Mouse (Mus musculus) cortical plate, adult 2 months (tissue): ENCODE results near the gene Nrip2.

ENCODE experiments used
- CTCF ChIP-seq: fragments of 200-500 bp; IDR thresholded peaks from 2 replicates; pipeline ENCODE4 v1.5.1; 2011; ENCODE audit warnings: mild to moderate bottlenecking, control low read depth, low read length; ENCODE audit not compliant: insufficient read depth; ENCODE audit errors: extremely low read depth
- POLR2A ChIP-seq: fragments of 200-500 bp; IDR thresholded peaks from 2 replicates; pipeline ENCODE4 v1.6.1; 2011; ENCODE audit warnings: mild to moderate bottlenecking, low read length, control low read depth; ENCODE audit not compliant: insufficient read depth; ENCODE audit errors: extremely low read depth

DNA sequence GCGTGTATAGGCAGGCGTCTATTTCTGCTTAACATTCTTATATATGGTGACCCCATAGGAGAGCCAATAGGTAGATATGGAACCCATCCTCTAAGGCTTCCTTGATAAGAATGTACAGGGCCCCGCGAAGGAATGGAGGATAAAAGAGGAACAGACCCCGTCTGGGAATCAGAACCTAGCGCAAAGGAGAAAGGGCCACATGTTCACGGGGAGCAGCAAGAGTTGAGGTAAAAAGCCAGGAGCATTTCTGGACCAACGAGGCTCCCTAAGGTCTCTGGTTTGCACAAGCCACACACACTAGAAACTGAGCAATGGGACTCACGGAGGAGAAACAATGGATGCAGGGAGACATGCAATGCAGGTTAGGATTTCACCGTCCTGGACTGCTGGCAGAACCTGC is 38.2 kb downstream of the Nrip2 start:
- TF ChIP-seq CTCF (no peak), POLR2A (no peak)
